Mouse (Mus musculus) adrenal gland, postnatal 4 days (tissue): ENCODE measurements around the gene Grin2d. TPM values are rescaled to one million over a fixed set of nuclear protein-coding genes. Genes with fewer than 3 reads are reported as not detected.
A peak's percentile ranks its signal among the peaks of the same experiment; 100 is the strongest.
"Not testable (repeated sequence)": the region's sequence is repeated elsewhere in the genome, so short reads cannot be mapped to it uniquely, and the experiment has no call there.

ENCODE experiments used
- DNase-seq, 2 experiments: peaks; one replicate each; pipeline ENCODE4 v3.0.0; 2021 to 2022; ENCODE audit warnings: low spot score in 2 of 2, mixed read lengths in 2 of 2
- total RNA-seq, 2 experiments: library from RNA; stranded (reverse); gene quantifications; 2 replicates each; pipeline ENCODE4 v1.2.3; 2021

Gene Grin2d
- total RNA-seq, 2 experiments from 2014 or later: 2.0 to 2.1 TPM

DNA sequence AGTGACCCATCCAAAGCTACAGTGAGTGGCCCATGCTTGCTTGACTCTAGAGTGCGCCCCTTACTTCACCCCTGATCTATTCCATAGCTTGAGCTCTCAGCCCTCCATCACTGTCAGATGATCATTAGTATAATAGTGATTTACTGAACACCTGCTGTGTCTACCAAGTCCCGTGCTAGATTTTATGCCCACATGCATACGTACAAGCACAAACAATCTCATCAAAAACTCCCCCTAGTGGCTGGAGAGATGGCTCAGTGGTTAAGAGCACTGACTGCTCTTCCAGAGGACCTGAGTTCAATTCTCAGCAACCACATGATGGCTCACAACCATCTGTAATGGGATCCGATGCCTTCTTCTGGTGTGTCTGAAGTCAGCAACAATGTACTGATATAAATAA lies 19.9 kb upstream of the Grin2d start:
- DNase-seq: not testable (repeated sequence)

DNA sequence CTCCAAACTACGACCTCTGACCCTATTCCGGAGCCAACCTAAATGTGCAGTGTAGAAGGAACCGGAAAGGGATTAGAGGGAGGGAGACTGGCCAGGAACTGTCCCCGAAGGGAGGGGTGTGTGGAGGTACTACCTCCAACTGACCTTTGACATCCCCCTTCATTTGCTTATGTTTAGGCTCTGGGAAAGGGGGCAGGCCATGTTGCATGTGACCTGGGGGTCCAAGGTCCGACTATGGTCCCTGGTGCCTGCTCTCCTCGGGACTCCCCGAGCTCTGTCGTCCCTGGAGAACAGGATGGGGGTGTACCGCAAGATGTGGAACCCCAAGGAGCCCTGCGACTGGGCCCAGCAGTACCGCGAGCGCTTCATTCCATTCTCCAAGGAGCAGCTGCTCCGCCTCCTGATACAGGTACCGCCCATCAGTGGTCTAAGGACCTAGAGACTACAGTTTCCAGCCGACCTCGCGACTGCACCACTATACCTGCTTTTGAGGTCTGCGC lies 19.1 kb upstream of the Grin2d start:
- peak in 1 of 2 experiments; percentile 37 for DNase-seq

DNA sequence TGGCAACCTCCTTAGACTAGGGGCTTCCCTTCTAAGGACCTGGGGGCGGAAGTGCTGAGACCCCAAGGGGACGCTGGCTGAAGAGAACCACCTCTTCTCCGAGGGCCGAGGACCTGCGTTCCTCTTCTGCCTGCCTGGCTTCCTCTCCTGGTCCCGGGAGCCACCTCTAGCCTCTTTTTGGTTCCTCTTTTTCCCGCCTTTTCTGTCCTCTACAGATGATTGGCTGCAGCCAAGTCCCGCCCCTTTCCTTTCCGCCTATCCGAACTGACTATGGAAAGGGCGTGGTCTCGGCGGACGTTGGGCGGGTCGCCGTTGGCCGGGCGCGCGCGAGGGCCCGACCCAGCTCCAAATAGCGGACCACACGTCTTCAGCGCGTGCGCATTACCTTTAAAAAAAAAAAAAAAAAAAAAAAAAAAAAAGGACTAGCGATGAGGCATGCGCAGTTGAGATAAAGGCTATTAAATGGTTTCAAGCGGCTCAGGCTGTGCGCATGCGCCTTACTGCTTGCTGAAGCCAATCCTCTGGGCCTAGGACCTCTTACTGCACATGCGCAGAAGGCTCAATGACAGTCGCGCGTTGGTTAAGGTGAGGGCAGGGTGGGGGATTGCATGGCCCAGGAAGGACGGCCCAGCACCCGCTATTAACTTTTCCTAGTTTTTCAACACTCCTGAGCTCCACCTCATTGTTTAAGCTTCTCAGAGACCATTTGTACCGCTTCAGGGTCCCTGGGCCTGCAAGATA lies 18.5 kb upstream of the Grin2d start, which contains the start of the genes Syngr4 and Tmem143:
Gene Syngr4 (minus strand): TSS at position 198 of the 741 bp plus-strand sequence.
Gene Tmem143 (plus strand): TSS at position 425 of the 741 bp plus-strand sequence.
- DNase-seq: peak; percentile 85 to 89

DNA sequence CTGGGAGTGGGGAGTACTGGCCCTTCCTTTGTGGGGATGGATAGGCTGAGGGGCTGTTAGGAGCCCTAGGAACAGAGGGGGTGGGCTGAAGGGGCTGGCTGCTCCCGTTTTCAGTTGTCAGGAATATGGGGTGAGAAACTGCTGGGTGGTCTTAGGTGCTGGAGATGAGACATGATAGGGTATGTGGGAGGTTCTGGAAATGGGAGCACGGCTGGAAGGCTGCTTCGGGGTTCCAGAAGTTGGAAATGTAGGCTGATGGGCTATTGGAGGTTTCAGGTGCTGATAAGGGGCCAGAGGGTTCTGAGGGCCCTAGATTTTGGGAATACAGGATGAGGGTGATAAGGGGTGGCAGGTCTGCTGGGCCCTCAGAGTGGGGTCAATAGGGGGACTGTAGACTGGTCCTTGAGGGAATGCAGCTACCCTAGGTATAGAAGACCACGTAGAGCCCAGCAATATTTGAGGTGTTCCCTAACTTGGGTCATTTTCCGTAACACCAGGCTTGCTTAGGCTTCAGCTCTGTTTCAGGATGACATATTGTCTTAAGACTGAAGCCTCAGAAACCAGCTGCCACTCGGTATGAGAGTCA lies 17.8 kb upstream of the Grin2d start:
- DNase-seq: no peak

DNA sequence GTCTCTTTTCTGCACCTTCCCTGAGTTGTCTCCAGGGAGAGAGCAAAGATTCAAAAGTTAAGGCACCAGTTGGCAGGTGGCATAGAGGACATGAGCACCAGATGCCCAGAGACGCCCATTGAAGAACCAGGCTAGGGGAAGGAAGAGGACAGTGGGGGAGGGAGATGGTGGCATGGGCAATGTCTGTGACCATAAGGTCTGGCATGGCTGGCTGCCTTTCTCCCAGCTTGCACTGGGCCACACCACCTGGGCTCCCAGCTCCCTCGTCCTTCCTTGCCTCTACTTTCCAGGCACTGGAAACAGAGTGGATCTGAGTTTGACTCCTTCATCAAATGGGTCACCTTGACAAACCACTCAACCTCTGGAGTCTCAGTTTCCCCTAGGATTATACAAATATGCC lies 14.5 kb upstream of the Grin2d start:
- DNase-seq: no peak

DNA sequence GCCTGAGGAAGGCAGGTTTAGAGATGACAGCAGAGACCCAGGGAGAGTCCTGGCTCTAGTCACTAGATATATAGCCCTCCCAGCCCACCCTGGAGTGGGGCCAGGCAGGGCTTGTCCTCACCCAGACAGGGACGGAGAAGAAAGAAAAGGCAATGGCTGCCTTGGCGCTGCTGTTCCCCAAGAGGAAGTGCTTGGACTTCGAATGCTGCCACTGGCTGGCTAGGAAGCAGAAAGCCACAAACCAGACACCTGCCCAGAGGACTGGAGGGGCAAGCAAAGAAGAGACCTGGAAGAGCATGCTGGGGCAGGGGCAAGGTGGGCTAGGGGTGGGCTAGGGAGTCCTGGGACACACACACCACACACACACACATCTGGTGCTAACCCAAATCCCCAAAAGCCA lies 9.1 kb upstream of the Grin2d start:
- DNase-seq: no peak

DNA sequence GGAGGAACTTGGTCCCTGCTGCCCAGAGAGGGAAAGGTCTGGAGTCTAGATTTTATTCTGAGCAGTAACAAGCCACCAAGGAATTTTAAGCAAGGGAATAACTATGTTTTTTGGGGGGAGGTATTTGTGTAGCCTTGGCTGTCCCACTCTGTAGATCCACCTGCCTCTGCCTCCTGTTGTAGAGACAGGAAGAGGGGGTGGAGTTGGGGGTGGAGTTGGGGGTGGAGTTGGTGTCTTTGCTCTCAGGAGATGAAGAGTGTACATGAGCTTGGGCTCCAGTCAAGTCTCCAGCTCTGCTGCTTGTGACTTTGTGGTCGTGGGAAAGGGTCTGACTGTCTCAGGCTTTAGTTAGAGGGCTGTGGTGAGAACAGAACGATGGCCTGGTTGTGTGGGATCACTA lies 2.8 kb upstream of the Grin2d start:
- no peak for DNase-seq

DNA sequence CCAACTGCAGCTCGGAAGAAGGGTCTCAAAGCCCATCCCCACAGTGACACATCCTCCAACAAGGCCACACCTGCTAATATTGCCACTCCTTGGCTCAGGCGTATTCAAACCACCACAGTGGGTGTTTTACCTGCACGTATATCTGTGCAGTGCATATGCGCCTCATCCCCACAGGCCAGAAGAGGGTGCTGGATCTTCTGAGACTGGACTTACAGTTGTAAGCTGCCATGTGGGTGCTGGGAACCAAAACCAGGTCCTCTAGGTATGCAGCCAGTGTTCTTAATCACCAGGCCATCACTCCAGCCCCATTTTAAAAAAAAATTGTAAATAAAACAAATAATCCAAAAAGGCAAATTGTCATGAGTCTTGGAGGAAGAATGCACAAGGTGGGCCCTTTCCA lies 2.4 kb upstream of the Grin2d start:
- no peak for DNase-seq

DNA sequence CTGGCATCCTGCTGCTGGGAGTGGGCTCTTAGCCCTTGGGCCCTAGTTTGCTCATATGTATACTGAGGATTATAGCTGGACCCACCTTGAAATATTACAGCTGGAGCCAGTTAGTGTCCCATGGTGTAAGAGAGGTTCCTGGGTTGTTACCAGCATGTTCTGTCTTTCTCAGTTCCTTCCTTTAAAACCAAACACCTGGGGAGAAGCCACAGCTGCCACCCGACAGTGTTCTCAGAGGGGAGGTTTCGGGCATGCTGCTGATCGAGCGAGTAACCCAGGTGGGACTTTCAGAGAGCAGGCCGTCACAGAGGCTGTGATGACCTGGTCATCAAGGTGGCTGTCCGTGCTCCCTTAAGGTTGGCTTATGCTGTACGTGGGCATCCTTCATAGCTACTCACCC lies 1.3 kb downstream of the Grin2d start:
- DNase-seq: no peak

DNA sequence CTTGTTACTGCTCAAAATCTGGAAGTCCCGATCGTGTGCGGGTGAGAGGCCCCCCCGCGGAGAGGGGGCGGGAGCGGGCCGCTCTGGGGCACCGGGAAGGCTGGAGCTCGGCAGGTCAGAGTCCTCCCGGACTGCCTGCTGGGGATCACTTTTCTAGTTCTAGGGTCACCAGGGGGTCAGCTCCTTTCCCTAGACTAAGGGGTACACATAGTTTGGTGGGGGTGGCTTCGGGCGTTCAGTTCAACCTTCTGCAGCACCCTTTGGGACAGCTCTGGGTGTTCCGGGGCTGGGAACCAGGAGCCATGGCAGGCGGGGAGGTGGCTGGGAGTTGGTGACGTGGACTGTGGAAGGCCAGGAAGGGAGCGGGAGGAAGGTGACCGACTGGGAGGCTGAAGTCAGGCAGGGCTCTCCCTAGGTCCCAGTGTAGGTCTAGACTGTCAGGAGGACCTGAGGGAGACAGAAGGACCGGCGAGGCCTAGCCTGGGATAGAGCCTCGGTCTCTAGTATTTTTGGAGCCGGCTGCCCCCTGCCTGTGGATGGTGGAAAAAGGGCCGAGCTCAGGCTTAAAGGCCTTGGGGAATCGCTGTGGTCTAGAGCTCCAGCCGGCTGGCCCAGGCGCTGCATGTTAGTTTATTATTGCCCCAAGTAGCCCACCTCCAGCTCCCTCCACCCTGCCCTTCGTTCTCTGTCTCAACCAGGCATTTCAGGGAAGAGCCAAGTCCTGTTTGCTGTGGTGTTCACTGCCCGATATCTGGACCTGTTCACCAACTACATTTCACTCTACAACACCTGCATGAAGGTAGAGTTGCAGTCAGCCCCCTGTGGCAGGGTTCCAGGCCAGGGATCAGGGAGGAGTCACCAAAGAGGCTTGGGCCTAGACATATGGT lies 4.9 kb downstream of the Grin2d start:
- peak; percentile 33 to 53 for DNase-seq

DNA sequence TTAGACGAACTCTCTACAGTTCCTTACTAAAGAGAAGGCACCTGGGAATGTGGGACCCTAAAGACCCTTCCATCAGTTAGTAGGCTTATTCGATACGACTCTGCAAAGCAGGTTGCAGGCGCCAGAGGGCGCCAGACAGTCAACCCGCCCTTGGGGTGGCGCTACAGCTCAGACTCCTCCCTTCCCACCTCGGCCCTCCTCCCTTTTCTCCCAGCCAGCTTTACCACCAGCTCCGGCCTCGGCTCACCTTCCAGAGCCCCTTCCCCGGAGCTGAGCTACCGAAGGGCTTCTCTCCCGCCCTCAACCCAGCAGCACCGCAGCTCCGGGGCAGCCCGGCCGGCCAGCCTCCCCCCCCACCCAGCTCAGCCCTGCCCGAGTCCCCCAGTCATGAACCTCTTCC lies 5.6 kb downstream of the Grin2d start, which contains the start of gene Kdelr1:
Gene Kdelr1 (plus strand): TSS at position 149 of the 400 bp plus-strand sequence.
- peak; percentile 79 to 82 for DNase-seq

DNA sequence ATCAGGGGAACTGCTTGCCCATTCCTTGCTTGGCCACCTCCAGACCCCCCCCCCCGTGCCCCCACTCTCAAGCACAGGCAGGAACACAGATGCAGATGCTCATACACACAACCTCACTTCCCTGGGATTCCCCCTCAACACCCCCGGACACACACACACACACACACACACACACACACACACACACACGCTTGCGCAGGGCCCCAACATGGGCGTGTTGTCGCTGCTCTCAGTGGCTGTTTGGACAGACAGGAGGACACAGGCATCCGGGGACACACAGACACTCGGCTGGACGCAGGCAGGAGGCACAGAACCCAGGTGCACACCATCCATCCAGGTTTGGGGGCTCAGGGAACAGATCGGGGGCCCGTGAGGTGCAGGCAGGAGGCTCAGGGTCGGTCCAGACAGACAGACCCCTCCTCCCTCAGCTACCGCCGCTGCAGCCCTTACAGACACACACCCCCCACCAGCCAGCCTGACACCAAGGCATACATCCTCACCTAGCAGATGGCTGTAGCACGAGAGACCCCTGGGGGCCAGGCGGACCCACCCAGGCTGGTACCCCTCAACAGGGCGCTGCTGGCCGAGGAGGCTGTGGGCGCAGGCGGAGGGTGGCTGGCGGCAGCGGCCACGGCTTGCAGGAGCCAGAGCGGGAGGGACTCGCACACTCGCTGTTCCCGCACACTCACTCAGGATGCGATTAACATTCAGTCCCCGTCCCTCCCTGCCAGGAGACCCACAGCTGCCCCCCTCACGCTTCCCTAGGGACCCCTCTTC lies 7.7 kb downstream of the Grin2d start:
- no peak for DNase-seq

DNA sequence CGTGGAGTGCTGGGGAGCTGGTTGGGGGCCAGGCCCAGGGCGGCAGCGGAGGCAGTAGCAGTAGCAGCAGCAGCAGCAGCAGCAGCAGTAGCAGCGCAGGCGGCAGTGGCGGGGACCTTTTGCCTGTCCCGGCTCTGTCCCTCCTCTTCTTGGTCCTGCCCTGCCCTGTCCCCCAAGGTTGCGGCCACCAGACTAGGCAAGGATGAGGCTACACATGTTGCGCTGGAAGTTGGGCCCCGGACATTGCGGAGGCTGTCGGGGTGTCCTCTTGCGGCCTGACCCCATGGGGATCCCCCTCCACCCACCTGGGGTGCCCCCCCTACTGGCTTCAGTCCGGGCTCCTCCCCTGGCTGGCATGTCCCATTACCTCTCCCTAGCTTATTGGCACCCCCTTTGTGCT lies 8.4 kb downstream of the Grin2d start:
- no peak for DNase-seq

DNA sequence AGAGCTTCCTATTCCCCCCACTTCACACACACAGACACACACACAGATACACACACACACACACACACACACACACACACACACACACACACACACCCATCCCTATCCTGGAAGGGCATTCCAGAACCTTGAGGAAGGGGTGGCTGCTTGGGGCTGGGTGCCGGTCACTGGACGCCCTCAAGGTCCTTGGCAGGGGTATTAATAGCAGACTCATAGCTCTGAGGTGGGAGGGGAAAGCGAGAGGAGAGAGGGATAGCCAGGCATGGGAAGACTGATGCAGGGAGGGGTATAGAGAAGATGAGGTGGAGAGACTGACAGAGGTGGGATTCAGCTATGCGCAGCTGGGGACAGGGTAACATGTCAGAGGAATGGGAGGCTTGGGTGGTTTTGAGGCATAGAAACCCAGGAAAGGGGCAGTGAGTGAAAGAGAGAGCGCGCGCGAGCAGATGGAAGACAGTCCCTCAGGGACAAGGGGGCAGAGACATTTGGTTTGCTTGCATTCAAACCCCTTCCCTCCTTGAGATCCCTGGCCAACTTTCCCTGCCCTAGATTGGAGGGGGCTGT lies 9.0 kb downstream of the Grin2d start:
- DNase-seq: peak in 1 of 2 experiments; percentile 16

DNA sequence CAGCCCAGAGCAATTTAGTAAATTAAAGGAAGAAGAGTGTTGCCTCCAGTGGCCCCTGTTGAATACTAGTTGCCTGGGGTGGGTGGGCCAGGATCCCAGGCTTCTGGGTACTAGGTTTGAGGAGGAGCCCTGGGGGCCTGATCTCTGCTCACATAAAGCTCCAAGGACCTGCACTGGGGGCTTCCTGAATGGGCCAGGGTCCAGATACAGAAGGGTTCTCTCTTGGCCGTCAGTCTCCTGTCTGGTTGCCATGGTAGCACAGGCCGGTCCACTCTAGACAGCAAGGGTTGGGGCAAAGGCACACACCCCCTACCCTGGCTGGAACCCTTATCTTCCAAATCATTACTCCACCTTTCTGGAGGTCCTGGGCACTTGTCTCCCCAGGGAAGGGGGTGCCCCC lies 10.3 kb downstream of the Grin2d start:
- DNase-seq: no peak

DNA sequence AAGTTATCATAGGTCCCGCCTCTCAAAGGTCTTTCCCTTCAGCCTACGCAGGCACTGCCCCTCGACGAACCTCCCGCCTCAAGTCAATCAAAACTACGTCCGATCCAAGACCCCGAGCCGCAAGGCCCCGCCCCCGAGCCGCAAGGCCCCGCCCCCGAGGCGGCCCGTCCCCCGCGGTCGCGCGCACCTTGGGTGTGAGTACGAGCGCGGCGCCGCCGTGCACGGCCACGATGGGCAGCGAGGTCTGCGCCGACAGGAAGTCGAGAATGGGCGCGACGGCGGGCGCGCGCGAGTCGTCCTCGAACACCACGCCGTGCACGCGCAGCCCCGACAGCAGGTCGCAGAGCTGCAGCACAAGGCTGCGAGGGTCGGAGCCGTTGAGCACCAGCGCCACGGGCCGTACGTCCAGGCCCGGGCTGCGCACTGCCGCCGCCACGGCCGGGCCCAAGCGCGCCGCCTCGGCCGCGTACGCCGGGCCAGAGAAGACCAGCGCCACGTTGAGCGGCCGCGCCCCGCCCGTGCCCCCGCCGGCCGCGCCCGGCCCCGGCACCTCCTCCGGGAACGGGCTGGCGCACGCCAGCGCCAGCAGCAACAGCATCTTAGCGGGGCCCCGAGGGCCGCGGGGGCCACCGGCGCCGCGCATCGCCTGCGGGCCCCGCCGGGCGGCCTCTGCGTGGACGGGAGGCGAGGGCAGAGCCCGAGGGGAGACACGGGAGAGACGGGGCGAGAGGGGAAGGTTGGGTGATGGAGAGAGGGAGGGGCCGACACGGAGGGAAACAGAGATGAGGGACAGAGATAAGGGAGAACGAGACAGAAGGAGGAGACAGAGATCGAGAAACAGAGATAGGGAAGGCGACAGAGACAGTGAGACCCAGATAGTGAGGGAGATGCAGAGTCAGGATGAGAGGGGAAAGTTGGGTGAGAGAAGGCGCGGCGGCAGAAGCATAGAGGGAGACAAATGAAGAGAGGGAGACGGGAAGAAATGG lies 12.0 kb downstream of the Grin2d start:
- peak; percentile 86 to 91 for DNase-seq

DNA sequence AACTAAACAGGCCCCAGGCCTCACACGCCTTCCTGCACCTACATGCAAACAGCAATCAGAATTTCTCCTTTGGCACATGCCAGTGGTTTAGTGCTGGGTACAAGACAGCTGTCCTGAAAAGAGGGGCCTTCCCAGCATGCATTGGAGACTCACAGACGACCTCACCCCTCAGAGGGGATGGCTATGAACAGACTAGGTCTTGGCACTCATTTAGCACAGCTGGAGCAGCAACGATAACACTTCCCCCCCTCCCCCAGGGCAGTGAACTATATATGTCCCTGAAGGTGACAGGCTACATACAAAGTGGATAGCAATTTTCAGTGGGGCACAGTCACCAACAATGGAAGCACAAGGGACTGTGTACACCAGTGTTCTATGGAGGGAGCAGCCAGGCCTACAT lies 13.7 kb downstream of the Grin2d start:
- no peak for DNase-seq

DNA sequence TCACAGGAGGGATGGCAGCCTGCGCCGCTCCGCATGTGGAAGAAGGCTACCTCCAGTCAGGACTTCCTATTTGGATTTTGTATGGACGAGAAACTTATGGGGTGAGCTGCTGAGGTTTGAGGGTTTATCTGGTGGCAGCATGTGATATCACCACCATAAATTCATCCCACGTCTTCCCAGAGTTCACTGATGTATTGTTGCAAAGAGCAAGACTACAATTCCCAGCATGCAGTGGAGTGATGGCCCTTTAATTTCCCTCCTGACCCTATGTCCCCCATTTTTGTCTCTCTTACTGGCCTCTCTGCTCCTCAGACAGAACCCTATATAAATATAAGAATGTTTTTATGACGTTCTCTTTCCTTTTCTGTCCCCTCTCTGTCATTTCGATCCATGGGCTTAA lies 15.4 kb downstream of the Grin2d start:
- no peak for DNase-seq

DNA sequence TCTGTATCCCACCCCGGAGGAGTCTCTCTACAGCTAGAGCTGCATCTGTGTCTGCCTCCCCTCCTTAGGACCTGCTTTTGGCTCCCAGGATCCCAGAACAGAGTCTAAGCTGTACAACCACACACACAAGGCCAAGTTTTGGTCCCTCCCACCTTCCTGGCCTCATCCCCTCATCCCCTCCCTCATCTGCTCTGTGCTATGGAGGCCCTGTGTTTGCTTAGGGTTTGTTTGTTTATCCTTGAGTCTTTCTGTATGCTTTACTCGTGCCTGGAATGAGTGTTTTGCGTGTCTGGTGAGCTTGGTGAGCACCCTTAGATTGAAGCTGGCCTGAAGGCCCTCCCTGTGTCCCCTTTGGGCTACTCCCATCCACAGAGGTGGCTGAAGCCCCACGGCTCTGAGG lies 19.2 kb downstream of the Grin2d start:
- DNase-seq: no peak
